Mouse (Mus musculus) liver, embryonic 16.5 days (tissue): ENCODE data around the gene Sgcg. TPM values are rescaled to one million over a fixed set of nuclear protein-coding genes. Genes with fewer than 3 reads are reported as not detected.

ENCODE experiments used
- ATAC-seq: fragments of 200-750 bp; cut with Nextera tagmentation; 2 replicates; pipeline ENCODE4 v1.8.0; 2017; ENCODE audit warnings: low read depth, mild to moderate bottlenecking, moderate number of reproducible peaks, moderate library complexity
- H3K27ac ChIP-seq: fragments of 300-500 bp; sonication (generic); 2 replicates; pipeline ENCODE4 v1.5.1; 2014; ENCODE audit warnings: mild to moderate bottlenecking, low read length
- H3K27me3 ChIP-seq: fragments of 300-500 bp; sonication (generic); 2 replicates; pipeline ENCODE4 v1.6.1; 2014; ENCODE audit warnings: low read depth, low read length, mixed read lengths; ENCODE audit not compliant: control insufficient read depth, insufficient read depth
- H3K36me3 ChIP-seq: fragments of 300-500 bp; sonication (generic); 2 replicates; pipeline ENCODE4 v1.6.1; 2014; ENCODE audit warnings: mild to moderate bottlenecking; ENCODE audit not compliant: control insufficient read depth, insufficient read depth
- H3K4me1 ChIP-seq: fragments of 300-500 bp; sonication (generic); 2 replicates; pipeline ENCODE4 v1.6.1; 2014; ENCODE audit warnings: low read depth, low read length, mixed read lengths; ENCODE audit not compliant: control insufficient read depth
- H3K4me2 ChIP-seq: fragments of 300-500 bp; sonication (generic); 2 replicates; pipeline ENCODE4 v1.6.1; 2014; ENCODE audit warnings: low read depth, low read length, mixed read lengths
- H3K4me3 ChIP-seq: fragments of 300-500 bp; sonication (generic); 2 replicates; pipeline ENCODE4 v1.5.1; 2014; ENCODE audit warnings: low read depth, mild to moderate bottlenecking, low read length
- H3K9ac ChIP-seq: fragments of 300-500 bp; sonication (generic); 2 replicates; pipeline ENCODE4 v1.6.1; 2014; ENCODE audit warnings: low read depth, low read length
- H3K9me3 ChIP-seq: fragments of 300-500 bp; sonication (generic); replicated peaks from 2 replicates; pipeline ENCODE4 v1.6.1; 2016; ENCODE audit warnings: low read length; ENCODE audit not compliant: control insufficient read depth
- WGBS: fragments of 180-500 bp; shearing (Covaris S2); extraction: QIAGEN DNeasy Blood & Tissue Kit; methylation state at CpG from one replicate; pipeline ENCODE4 v1.1.7; 2014; ENCODE audit not compliant: insufficient replicate concordance; 5-methylcytosine and 5-hydroxymethylcytosine counted together
- polyA plus RNA-seq: library from polyadenylated mRNA; unstranded; fragments of >200 nt; fragmentation: Nextera tagmentation; extraction: Ambion mirVana; gene quantifications from 2 replicates; pipeline ENCODE4 v1.2.1, GENCODE M21; 2015

Gene Sgcg
- polyA plus RNA-seq, 1 experiment from 2014 or later: 0.57 TPM

DNA sequence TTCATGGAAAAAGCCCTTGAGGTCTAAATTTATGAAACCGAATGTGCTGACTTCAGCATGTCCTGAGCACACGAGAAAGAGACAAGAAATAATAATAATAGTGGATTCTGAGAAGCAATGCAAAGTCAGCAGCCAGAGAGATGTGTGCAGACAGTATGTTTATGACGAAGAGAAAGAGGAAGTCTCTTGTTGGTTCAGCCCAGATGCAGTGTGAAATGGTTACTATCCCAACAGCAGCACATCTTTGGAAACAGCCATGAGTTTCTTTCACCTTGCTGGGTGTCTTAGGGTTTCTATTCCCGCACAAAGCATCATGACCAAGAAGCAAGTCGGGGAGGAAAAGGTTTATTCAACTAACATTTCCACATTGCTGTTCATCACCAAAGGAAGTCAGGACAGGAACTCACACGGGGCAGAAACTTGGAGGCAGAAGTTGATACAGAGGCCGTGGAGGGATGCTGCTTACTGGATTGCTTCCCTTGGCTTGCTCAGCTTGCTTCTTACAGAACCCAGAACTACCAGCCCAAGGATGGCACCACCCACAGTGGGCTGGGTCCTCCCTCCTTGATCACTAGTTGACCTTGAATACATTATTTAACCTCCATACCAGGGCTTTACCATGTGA lies 20.5 kb upstream of the Sgcg start:
- ATAC-seq: no peak
- Histone ChIP-seq H3K9me3 (no peaks in the 10 kb centered on the region), H3K27ac (no peak overlapping the region), H3K27me3 (peaks cover 21% of the 10 kb centered on the region), H3K9ac (no peak overlapping the region), H3K4me1 (no peaks in the 10 kb centered on the region), H3K36me3 (no peaks in the 10 kb centered on the region), H3K4me3 (no peak overlapping the region), H3K4me2 (no peak overlapping the region)
- 53% methylated on average over 7 of the region's 7 CpGs for WGBS

GRCm38 (mm10) chr14:61277285-61277684 lies 19.0 kb upstream of the Sgcg start:
- 21% methylated on average over 1 of the region's 1 CpGs for WGBS
- no peaks in the 10 kb centered on the region for H3K36me3 ChIP-seq
- no peak overlapping the region for H3K9ac ChIP-seq
- H3K9me3 ChIP-seq: no peaks in the 10 kb centered on the region
- H3K4me2 ChIP-seq: no peak overlapping the region
- H3K4me1 ChIP-seq: no peaks in the 10 kb centered on the region
- no peak overlapping the region for H3K4me3 ChIP-seq
- no peak for ATAC-seq
- H3K27me3 ChIP-seq: peaks cover 23% of the 10 kb centered on the region
- H3K27ac ChIP-seq: no peak overlapping the region

DNA sequence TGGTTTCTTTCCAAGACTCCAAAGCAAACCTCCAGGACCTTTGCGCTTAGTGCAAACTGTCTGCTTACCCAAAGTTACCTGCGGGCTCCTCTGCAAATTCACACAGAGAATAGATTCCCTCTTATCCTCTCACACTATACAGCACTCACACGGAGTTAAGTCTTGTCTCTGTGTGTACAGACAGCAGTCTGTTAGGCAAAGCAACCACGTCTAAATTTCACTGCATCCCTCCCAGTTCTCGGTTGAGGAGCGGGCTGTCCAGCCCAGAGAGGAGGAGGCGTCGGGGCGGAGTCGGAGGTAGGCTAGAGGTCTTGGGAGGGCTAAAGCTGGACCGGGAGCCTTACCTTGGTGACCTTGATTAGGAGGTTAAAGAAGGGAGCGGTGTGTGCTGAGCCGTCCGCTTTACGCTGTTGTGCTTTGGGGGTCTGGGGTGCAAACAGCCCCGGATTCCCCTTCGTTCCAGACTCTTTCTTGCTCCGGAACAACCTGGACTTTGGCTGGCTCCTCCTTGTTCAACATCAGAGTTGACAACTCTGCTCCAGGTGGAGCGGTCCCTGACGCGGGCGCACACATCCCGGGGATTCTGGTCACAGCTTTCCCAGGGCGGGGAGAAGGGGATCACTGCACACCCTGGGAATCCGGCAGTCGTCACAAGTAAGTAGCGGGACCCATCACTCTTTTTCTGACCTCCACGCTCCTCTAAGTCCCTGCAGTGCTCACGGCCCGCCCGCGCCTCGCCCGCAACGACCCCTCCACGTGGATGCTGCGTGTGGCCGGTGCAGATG lies 16.3 kb upstream of the Sgcg start:
- no peak for ATAC-seq
- Histone ChIP-seq H3K36me3 (no peaks in the 10 kb centered on the region), H3K4me2 (peak overlapping the region; percentile 44), H3K27ac (no peak overlapping the region), H3K27me3 (peaks cover 23% of the 10 kb centered on the region), H3K4me1 (no peaks in the 10 kb centered on the region), H3K4me3 (no peak overlapping the region; the same call in 1 of the 2 replicates), H3K9me3 (no peaks in the 10 kb centered on the region), H3K9ac (no peak overlapping the region)
- WGBS: 6% methylated on average over 35 of the region's 38 CpGs

DNA sequence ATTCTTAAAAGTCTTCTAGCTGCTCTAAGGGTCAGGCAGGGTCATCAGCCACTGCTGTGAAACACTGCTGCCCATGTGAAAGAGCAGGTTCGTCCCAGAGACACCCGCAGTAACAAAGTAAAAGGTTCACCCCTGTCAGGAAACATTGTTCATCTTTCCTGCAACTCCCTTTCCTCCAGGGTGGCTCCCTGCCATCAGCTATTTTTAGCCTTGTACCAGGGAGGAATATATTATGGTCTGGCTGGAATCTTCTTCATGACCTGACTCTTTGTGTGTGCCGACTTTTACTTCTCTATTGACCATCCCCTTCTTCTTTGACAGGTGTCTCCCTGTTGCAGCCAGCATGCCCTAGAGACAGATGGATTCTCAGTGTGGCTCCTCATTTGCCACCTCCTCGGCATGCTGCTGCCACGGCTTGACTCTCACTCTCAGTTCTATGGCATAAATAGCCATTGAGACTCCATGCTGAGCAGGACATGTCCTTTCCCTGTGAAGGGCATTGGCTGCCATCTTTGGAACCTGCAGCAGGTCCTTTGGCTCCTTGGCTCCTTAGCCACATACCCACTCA lies 9.7 kb upstream of the Sgcg start:
- Histone ChIP-seq H3K9me3 (no peaks in the 10 kb centered on the region), H3K36me3 (no peaks in the 10 kb centered on the region), H3K4me2 (no peak overlapping the region), H3K4me3 (no peak overlapping the region), H3K4me1 (no peaks in the 10 kb centered on the region), H3K27ac (no peak overlapping the region), H3K27me3 (peaks cover 2% of the 10 kb centered on the region; the same call in 1 of the 2 replicates), H3K9ac (no peak overlapping the region)
- WGBS: 47% methylated on average over 5 of the region's 5 CpGs
- ATAC-seq: no peak

GRCm38 (mm10) chr14:61259084-61259483 lies 794 bp upstream of the Sgcg start:
- no peaks in the 10 kb centered on the region for H3K4me1 ChIP-seq
- H3K27me3 ChIP-seq: no peaks in the 10 kb centered on the region
- no peak overlapping the region for H3K4me3 ChIP-seq
- 40% methylated on average over 3 of the region's 3 CpGs for WGBS
- H3K9ac ChIP-seq: no peak overlapping the region
- no peaks in the 10 kb centered on the region for H3K9me3 ChIP-seq
- no peak overlapping the region for H3K4me2 ChIP-seq
- ATAC-seq: no peak
- H3K36me3 ChIP-seq: no peaks in the 10 kb centered on the region
- H3K27ac ChIP-seq: no peak overlapping the region

- ATAC-seq: no peak
- Histone ChIP-seq H3K9ac (no peak overlapping the region), H3K36me3 (no peaks in the 10 kb centered on the region), H3K27ac (no peak overlapping the region), H3K4me3 (no peak overlapping the region), H3K4me2 (no peak overlapping the region), H3K9me3 (no peaks in the 10 kb centered on the region; the same call in 1 of the 2 replicates), H3K27me3 (no peaks in the 10 kb centered on the region), H3K4me1 (no peaks in the 10 kb centered on the region)
- WGBS: 64% methylated on average over 15 of the region's 15 CpGs
Measured at GRCm38 (mm10) chr14:61252596-61253388, 5.5 kb downstream of the Sgcg start.

DNA sequence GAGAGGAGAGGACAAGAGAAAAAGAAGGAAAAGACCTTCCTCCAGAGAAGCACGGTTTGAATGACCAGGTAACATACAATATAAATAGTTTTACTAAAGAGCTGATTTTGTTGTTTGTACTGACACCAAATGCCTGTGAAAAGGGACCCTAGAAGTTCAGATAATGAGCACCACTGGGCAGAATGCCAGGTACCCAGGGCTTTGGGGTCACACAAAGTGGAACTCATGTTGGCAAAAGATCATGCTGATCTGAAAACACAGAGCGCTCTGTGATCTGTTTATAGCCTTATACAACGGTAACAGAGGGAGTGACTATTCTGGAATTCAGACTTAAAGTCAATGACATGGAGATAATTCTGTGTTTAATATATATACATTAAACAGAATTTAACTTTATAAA lies 11.8 kb downstream of the Sgcg start:
- no peak for ATAC-seq
- 68% methylated on average over 3 of the region's 3 CpGs for WGBS
- Histone ChIP-seq H3K4me2 (no peak overlapping the region), H3K4me3 (no peak overlapping the region), H3K27ac (no peak overlapping the region), H3K36me3 (no peaks in the 10 kb centered on the region), H3K9me3 (no peaks in the 10 kb centered on the region; the same call in 1 of the 2 replicates), H3K4me1 (no peaks in the 10 kb centered on the region), H3K27me3 (no peaks in the 10 kb centered on the region), H3K9ac (no peak overlapping the region)

DNA sequence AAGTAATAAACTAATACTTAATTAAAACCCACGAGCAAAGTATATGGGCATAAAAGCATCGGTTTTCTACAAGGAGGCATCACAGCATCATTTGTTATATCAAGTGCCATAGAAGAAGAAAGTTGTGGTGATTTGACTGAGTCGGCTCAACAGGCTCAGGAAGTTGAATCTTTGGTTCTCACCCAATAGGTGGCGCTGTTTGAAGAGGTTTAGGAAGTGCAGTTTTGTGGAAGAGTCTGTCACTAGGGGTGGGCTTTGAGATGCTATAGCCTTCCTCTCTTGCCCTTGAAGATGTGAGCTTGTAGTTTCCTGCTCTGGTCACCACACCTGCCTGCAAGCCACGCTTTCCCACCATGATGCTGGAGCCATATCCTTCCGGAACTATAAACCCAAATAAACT lies 15.7 kb downstream of the Sgcg start:
- Histone ChIP-seq H3K9me3 (no peaks in the 10 kb centered on the region), H3K9ac (no peak overlapping the region), H3K27me3 (no peaks in the 10 kb centered on the region), H3K27ac (no peak overlapping the region), H3K4me2 (no peak overlapping the region), H3K4me1 (no peaks in the 10 kb centered on the region), H3K36me3 (no peaks in the 10 kb centered on the region), H3K4me3 (no peak overlapping the region)
- WGBS: 27% methylated on average over 6 of the region's 6 CpGs
- no peak for ATAC-seq
